Mouse (Mus musculus) embryonic stem cell, embryonic (primary cell): Measurements from ENCODE around the gene Eddm3b.
"Not testable (repeated sequence)": the region's sequence is repeated elsewhere in the genome, so short reads cannot be mapped to it uniquely, and the experiment has no call there.

Source experiments
- CTCF ChIA-PET, 4 experiments: fragments of 300-600 bp in 2 of 4; fragments of 350-600 bp in 2 of 4; sonication (Branson Sonifier 250); formaldehyde crosslinking; loops; one replicate each; lab custom pipeline; 2022; ENCODE audit warnings: inconsistent platforms in 2 of 4; lab: Charles Lee
- POLR2A ChIA-PET, 4 experiments: fragments of 300-600 bp in 2 of 4; fragments of 350-600 bp in 2 of 4; sonication (Branson Sonifier 250); formaldehyde crosslinking; loops; one replicate each; lab custom pipeline; 2022; ENCODE audit warnings: antibody characterized with exemption in 4 of 4, inconsistent platforms in 1 of 4; lab: Charles Lee

The Eddm3b gene

GRCm38 (mm10) chr14:51152249-51152870 lies 38.1 kb downstream of the Eddm3b start:
- CTCF ChIA-PET: interaction anchor here in 1 of 4 experiments (1.8 kb wide), 1 partner anchor 86 kb away, joined by 4 read pairs; no protein-coding TSS in a partner anchor
- POLR2A ChIA-PET: no interaction called here

- CTCF ChIA-PET: no interaction called here
- POLR2A ChIA-PET: no interaction called here
These were observed 42.0 kb downstream of the Eddm3b start for GRCm38 (mm10) chr14:51156056-51156735.

GRCm38 (mm10) chr14:51156736-51157068 lies 42.5 kb downstream of the Eddm3b start:
- CTCF ChIA-PET: no interaction called here
- POLR2A ChIA-PET: no interaction called here

- POLR2A ChIA-PET: no interaction called here
- CTCF ChIA-PET: no interaction called here
These were observed 42.8 kb downstream of the Eddm3b start for GRCm38 (mm10) chr14:51157072-51157471.

- CTCF ChIA-PET, POLR2A ChIA-PET: not testable (repeated sequence)
These were observed 47.8 kb downstream of the Eddm3b start, which contains the start of gene Rnase2b for GRCm38 (mm10) chr14:51161976-51162375. Rnase2b (plus strand) TSS chr14:51162260.

GRCm38 (mm10) chr14:51163323-51163722 lies 49.1 kb downstream of the Eddm3b start:
- CTCF ChIA-PET: interaction anchor here in 1 of 4 experiments (0.6 kb wide), 1 partner anchor 141 kb away, joined by 3 read pairs; no protein-coding TSS in a partner anchor
- POLR2A ChIA-PET: interaction anchor here in 1 of 4 experiments (0.6 to 0.9 kb wide), 3 partner anchors 14 to 183 kb away, joined by 3 to 5 read pairs (median 3); no protein-coding TSS in a partner anchor

- CTCF ChIA-PET: interaction anchor here in 3 of 4 experiments (0.6 to 0.9 kb wide), 4 partner anchors 11 to 408 kb away, joined by 3 read pairs; no protein-coding TSS in a partner anchor
- POLR2A ChIA-PET: no interaction called here
These were observed 51.2 kb downstream of the Eddm3b start for GRCm38 (mm10) chr14:51165435-51165834.

- CTCF ChIA-PET: interaction anchor here in 3 of 4 experiments (0.6 to 1.0 kb wide), 3 partner anchors 75 to 408 kb away, joined by 3 read pairs; no protein-coding TSS in a partner anchor
- POLR2A ChIA-PET: no interaction called here
These were observed 51.8 kb downstream of the Eddm3b start for GRCm38 (mm10) chr14:51166068-51166467.
